Mouse (Mus musculus) lung, postnatal 25 days (tissue): ENCODE data around the gene Car10.

Experiments used
- DNase-seq: peaks from one replicate; pipeline ENCODE4 v3.0.0; 2022; ENCODE audit warnings: low spot score

Car10 gene

GRCm38 (mm10) chr11:93571917-93572641, 474.3 kb downstream of the Car10 start:
- no peak for DNase-seq

- DNase-seq: no peak
Measured at GRCm38 (mm10) chr11:93577441-93577840, 479.6 kb downstream of the Car10 start.

- DNase-seq: no peak
Measured at GRCm38 (mm10) chr11:93579626-93580025, 481.8 kb downstream of the Car10 start.

- no peak for DNase-seq
Measured at GRCm38 (mm10) chr11:93581326-93581725, 483.5 kb downstream of the Car10 start.

- DNase-seq: no peak
Measured at GRCm38 (mm10) chr11:93587788-93588187, 490.0 kb downstream of the Car10 start.

GRCm38 (mm10) chr11:93590652-93591051, 492.8 kb downstream of the Car10 start:
- no peak for DNase-seq

GRCm38 (mm10) chr11:93594033-93594432, 496.2 kb downstream of the Car10 start:
- DNase-seq: no peak

GRCm38 (mm10) chr11:93598175-93598574, 500.3 kb downstream of the Car10 start:
- DNase-seq: no peak

- no peak for DNase-seq
Measured at GRCm38 (mm10) chr11:93599755-93600154, 501.9 kb downstream of the Car10 start.

- DNase-seq: no peak
Measured at GRCm38 (mm10) chr11:93603575-93603974, 505.7 kb downstream of the Car10 start.

GRCm38 (mm10) chr11:93607111-93607510, 509.3 kb downstream of the Car10 start:
- DNase-seq: no peak

- no peak for DNase-seq
Measured at GRCm38 (mm10) chr11:93608716-93609115, 510.9 kb downstream of the Car10 start.

- DNase-seq: no peak
Measured at GRCm38 (mm10) chr11:93612071-93612470, 514.2 kb downstream of the Car10 start.

- DNase-seq: no peak
Measured at GRCm38 (mm10) chr11:93614851-93615250, 517.0 kb downstream of the Car10 start.

GRCm38 (mm10) chr11:93623605-93624004, 525.8 kb downstream of the Car10 start:
- no peak for DNase-seq

GRCm38 (mm10) chr11:93639410-93639809, 541.6 kb downstream of the Car10 start:
- no peak for DNase-seq

GRCm38 (mm10) chr11:93640954-93641353, 543.1 kb downstream of the Car10 start:
- DNase-seq: no peak

- no peak for DNase-seq
Measured at GRCm38 (mm10) chr11:93642331-93642730, 544.5 kb downstream of the Car10 start.

GRCm38 (mm10) chr11:93643006-93643405, 545.2 kb downstream of the Car10 start:
- DNase-seq: no peak

GRCm38 (mm10) chr11:93643436-93643835, 545.6 kb downstream of the Car10 start:
- DNase-seq: no peak

GRCm38 (mm10) chr11:93646216-93646615, 548.4 kb downstream of the Car10 start:
- no peak for DNase-seq
